Mouse (Mus musculus): ENCODE results near the gene St6galnac6. TPM values are rescaled to one million over a fixed set of nuclear protein-coding genes. Genes with fewer than 3 reads are reported as not detected.

Gene St6galnac6
- polyA plus RNA-seq, 1 experiment from 2014 or later, result 13.4 TPM

- DNase-seq (ENCODE audit: low spot score), result peak; percentile 71
- H3K4me2 ChIP-seq (replicated peaks; ENCODE audit: low read depth, low read length), result peak overlapping the region; percentile 94
- peak overlapping the region; percentile 20; the same call in 1 of the 2 replicates for H3K27ac ChIP-seq (ENCODE audit: low read length)
- WGBS, result 6% methylated on average over 25 of the region's 34 CpGs
- H3K36me3 ChIP-seq (ENCODE audit: insufficient read depth, low read length), result no peaks in the 10 kb centered on the region
- H3K9me3 ChIP-seq (ENCODE audit: low read length), result no peaks in the 10 kb centered on the region
- peak overlapping the region; percentile 64 for H3K4me3 ChIP-seq (ENCODE audit: low read depth, low read length)
- no peaks in the 10 kb centered on the region for H3K27me3 ChIP-seq (replicated peaks; ENCODE audit: insufficient read depth, low read length)
- TF ChIP-seq EP300 (IDR thresholded peaks at IDR 0.05), result no peak
- no peak for TF ChIP-seq CTCF (IDR thresholded peaks at IDR 0.05)
- peak overlapping the region; percentile 27 for H3K9ac ChIP-seq (replicated peaks; ENCODE audit: low read depth)
- peak; percentile 20 for ATAC-seq
- H3K4me1 ChIP-seq (ENCODE audit: insufficient read depth, low read depth, low read length), result peaks cover 11% of the 10 kb centered on the region; the same call in 1 of the 2 replicates
These were observed 7.9 kb downstream of the St6galnac6 start for GRCm38 (mm10) chr2:32607262-32607947.

DNA sequence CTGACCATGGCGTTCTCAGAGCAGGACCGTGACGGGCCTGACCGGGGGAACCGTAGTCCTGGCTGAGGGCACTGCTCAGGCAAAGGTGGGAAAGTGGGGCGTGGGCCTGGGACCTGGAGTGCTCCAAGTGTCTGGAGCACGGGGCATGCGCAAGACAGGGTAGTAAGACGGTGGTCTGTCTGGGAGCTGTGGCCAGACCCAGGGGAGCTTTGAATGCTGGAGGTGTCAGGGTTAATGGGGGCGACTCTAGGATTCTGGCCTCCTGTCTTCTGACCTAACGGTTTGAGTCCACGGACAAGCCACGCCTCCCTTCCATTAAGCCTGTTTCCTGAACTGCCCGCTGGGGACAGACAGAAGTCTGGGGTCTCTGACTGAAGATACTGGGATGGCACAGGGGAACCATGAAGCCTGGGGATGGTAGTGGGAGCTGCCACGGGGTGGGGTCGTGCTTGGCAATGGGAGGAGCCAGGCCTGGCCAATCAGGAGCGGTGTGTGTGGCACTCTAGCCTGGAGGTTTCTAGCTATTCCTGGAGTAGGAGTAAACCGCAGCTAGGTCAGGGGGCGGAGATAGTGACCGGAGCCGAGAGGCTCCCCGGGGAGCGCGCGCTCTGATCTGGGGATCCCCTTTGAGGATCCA is 8.8 kb downstream of the St6galnac6 start:
- no peak overlapping the region for H3K9ac ChIP-seq (replicated peaks; ENCODE audit: low read depth)
- H3K27ac ChIP-seq (ENCODE audit: low read length), result peak overlapping the region; percentile 43
- peak overlapping the region; percentile 94 for H3K4me2 ChIP-seq (replicated peaks; ENCODE audit: low read depth, low read length)
- 6% methylated on average over 25 of the region's 25 CpGs for WGBS
- DNase-seq (ENCODE audit: low spot score) (peak; percentile 79), ATAC-seq (peak; percentile 53)
- H3K4me3 ChIP-seq (ENCODE audit: low read depth, low read length), result peak overlapping the region; percentile 17; the same call in 1 of the 2 replicates
- peaks cover 7% of the 10 kb centered on the region; the same call in 1 of the 2 replicates for H3K4me1 ChIP-seq (ENCODE audit: insufficient read depth, low read depth, low read length)
- H3K9me3 ChIP-seq (ENCODE audit: low read length), result no peaks in the 10 kb centered on the region
- TF ChIP-seq CTCF (IDR thresholded peaks at IDR 0.05) (peak; percentile 22; the same call in 1 of the 2 replicates), EP300 (IDR thresholded peaks at IDR 0.05) (no peak)
- H3K27me3 ChIP-seq (replicated peaks; ENCODE audit: insufficient read depth, low read length), result no peaks in the 10 kb centered on the region
- no peaks in the 10 kb centered on the region for H3K36me3 ChIP-seq (ENCODE audit: insufficient read depth, low read length)

- H3K4me2 ChIP-seq (replicated peaks; ENCODE audit: low read depth, low read length), result peak overlapping the region; percentile 94
- no peak for TF ChIP-seq CTCF (IDR thresholded peaks at IDR 0.05)
- no peak for TF ChIP-seq EP300 (IDR thresholded peaks at IDR 0.05)
- no peaks in the 10 kb centered on the region for H3K27me3 ChIP-seq (replicated peaks; ENCODE audit: insufficient read depth, low read length)
- H3K9ac ChIP-seq (replicated peaks; ENCODE audit: low read depth), result no peak overlapping the region
- peak overlapping the region; percentile 43; the same call in 1 of the 2 replicates for H3K27ac ChIP-seq (ENCODE audit: low read length)
- DNase-seq (ENCODE audit: low spot score), result no peak
- H3K9me3 ChIP-seq (ENCODE audit: low read length), result no peaks in the 10 kb centered on the region
- H3K4me3 ChIP-seq (ENCODE audit: low read depth, low read length), result 0 out of 2 replicates have a peak overlapping the region, but pooled peaks have one; percentile 17
- WGBS, result 56% methylated on average over 18 of the region's 18 CpGs
- peak; percentile 13; the same call in 1 of the 2 replicates for ATAC-seq
- peaks cover 7% of the 10 kb centered on the region; the same call in 1 of the 2 replicates for H3K4me1 ChIP-seq (ENCODE audit: insufficient read depth, low read depth, low read length)
- no peaks in the 10 kb centered on the region for H3K36me3 ChIP-seq (ENCODE audit: insufficient read depth, low read length)
These were observed 9.4 kb downstream of the St6galnac6 start for GRCm38 (mm10) chr2:32608778-32609435.

DNA sequence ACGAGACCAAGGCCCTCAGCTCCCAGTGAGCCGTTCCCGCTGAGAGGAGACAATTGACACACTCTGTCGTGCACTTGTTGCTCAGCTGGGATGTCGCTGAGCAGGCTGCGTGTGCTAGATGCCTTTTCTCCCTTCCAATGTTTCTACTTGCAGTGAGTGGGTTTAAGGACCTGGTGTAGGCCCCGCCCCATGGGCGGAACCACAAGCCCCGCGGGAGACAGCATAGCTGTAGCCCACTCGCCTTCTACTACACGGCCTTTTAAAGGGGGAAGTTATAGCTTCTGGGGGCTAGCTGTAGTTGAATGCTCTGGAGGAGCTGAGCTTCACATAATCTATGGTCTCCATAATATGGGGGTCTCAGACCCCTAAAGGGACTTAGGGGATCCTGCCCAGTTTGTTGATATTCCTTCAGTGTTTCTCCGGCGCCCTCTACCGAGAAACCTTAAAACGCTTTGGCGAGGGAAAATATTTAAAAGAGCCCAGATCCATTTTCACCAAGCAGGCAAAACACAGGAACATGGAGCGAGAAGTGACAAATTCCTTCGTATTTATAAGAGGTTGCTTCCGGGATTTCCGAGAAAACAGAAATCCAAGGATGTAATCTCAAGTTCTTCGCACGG is 11.2 kb downstream of the St6galnac6 start:
- Histone ChIP-seq H3K36me3 (ENCODE audit: insufficient read depth, low read length) (0 out of 2 replicates have a peak, but pooled peaks cover 5% of the 10 kb centered on the region), H3K9ac (replicated peaks; ENCODE audit: low read depth) (no peak overlapping the region; the same call in 1 of the 2 replicates), H3K27ac (ENCODE audit: low read length) (0 out of 2 replicates have a peak overlapping the region, but pooled peaks have one; percentile 20), H3K9me3 (ENCODE audit: low read length) (no peaks in the 10 kb centered on the region), H3K4me2 (replicated peaks; ENCODE audit: low read depth, low read length) (peak overlapping the region; percentile 58), H3K4me3 (ENCODE audit: low read depth, low read length) (peak overlapping the region; percentile 25), H3K27me3 (replicated peaks; ENCODE audit: insufficient read depth, low read length) (no peaks in the 10 kb centered on the region), H3K4me1 (ENCODE audit: insufficient read depth, low read depth, low read length) (peaks cover 7% of the 10 kb centered on the region; the same call in 1 of the 2 replicates)
- DNase-seq (ENCODE audit: low spot score) (peak; percentile 64), ATAC-seq (peak; percentile 20)
- no peak for TF ChIP-seq EP300 (IDR thresholded peaks at IDR 0.05)
- TF ChIP-seq CTCF (IDR thresholded peaks at IDR 0.05), result peak; percentile 64
- 9% methylated on average over 23 of the region's 23 CpGs for WGBS

- ATAC-seq (no peak), DNase-seq (ENCODE audit: low spot score) (no peak)
- TF ChIP-seq EP300 (IDR thresholded peaks at IDR 0.05) (no peak), CTCF (IDR thresholded peaks at IDR 0.05) (no peak)
- no peaks in the 10 kb centered on the region for H3K9me3 ChIP-seq (ENCODE audit: low read length)
- H3K27ac ChIP-seq (ENCODE audit: low read length), result no peak overlapping the region
- H3K4me3 ChIP-seq (ENCODE audit: low read depth, low read length), result no peak overlapping the region
- H3K4me2 ChIP-seq (replicated peaks; ENCODE audit: low read depth, low read length), result no peak overlapping the region
- H3K4me1 ChIP-seq (ENCODE audit: insufficient read depth, low read depth, low read length), result peaks cover 7% of the 10 kb centered on the region; the same call in 1 of the 2 replicates
- no peaks in the 10 kb centered on the region for H3K27me3 ChIP-seq (replicated peaks; ENCODE audit: insufficient read depth, low read length)
- peaks cover 10% of the 10 kb centered on the region; the same call in 1 of the 2 replicates for H3K36me3 ChIP-seq (ENCODE audit: insufficient read depth, low read length)
- 75% methylated on average over 26 of the region's 26 CpGs for WGBS
- no peak overlapping the region for H3K9ac ChIP-seq (replicated peaks; ENCODE audit: low read depth)
These were observed 12.8 kb downstream of the St6galnac6 start for GRCm38 (mm10) chr2:32612274-32612673.

Measured in lung, postnatal 0 days (tissue).